Mouse (Mus musculus): Measurements from ENCODE around the gene Slc1a1. TPM values are rescaled to one million over a fixed set of nuclear protein-coding genes. Genes with fewer than 3 reads are reported as not detected.

The Slc1a1 gene
- total RNA-seq (2021), result 1 to 10 TPM; 1.1 to 2.8 TPM
- long read RNA-seq, experiment 1, transcript Slc1a1-201 (12 exons, 3,800 nt), result major isoform, 7 of 7 reads
- long read RNA-seq, experiment 1, partial matches to known transcripts, result 0 of 7 reads
- long read RNA-seq, experiment 1, other reads (novel, unspliced or antisense), result 0 of 7 reads
- long read RNA-seq, experiment 2, partial matches to known transcripts, result 0 of 4 reads
- long read RNA-seq, experiment 2, other reads (novel, unspliced or antisense), result 1 of 4 reads

- peak; percentile 56 to 65 for DNase-seq (ENCODE audit: low spot score in 2 of 2)
Measured at GRCm38 (mm10) chr19:28834798-28835499, at the start of gene Slc1a1. TSS of gene Slc1a1 (plus strand) at chr19:28835049.

GRCm38 (mm10) chr19:28790196-28790595 lies 44.7 kb upstream of the Slc1a1 start:
- no peak for DNase-seq (ENCODE audit: low spot score in 2 of 2)

GRCm38 (mm10) chr19:28793307-28793706 lies 41.5 kb upstream of the Slc1a1 start:
- no peak for DNase-seq (ENCODE audit: low spot score in 2 of 2)

GRCm38 (mm10) chr19:28796146-28796848 lies 38.6 kb upstream of the Slc1a1 start:
- DNase-seq (ENCODE audit: low spot score in 2 of 2), result no peak

DNA sequence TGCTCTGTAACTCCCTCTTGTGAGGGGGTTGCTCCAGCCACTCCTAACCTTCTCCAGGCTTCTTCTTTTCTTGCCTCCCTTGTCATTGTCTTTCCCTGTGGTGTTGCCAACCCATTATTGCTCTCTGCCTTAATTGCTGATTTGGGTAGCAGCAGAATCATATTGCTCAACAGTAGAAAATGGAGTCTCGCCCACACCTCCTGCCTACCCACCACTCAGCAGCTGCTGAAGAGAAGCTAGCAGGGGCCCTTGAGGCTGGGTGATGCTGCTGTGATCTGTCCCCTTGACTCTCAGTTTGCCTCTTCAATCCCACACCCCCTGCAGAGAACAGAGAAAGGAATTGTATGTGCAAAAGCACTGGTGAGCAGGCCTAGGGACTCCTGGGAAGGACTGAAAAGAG lies 37.9 kb upstream of the Slc1a1 start:
- no peak for DNase-seq (ENCODE audit: low spot score in 2 of 2)

- no peak for DNase-seq (ENCODE audit: low spot score in 2 of 2)
Measured at GRCm38 (mm10) chr19:28797611-28798010, 37.2 kb upstream of the Slc1a1 start.

DNA sequence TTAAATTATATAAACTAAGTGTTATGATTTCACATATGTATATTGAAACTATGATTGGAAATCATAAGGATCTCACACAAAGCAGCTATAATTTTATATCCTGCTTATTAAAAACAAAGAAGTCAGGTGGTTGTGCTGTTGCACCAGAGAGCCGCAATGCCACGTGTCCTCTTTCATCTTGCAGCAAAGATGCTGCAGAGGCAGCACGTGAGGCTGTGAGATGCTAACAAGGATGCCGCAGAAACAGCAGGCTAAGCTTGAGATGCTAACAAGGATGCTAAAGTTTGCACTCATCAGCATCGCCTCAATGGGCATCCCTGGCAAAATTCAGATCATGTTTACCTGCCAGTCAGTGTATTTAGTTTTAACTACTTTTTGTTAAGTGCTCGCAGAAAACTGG lies 34.4 kb upstream of the Slc1a1 start:
- no peak for DNase-seq (ENCODE audit: low spot score in 2 of 2)

GRCm38 (mm10) chr19:28806276-28806675 lies 28.6 kb upstream of the Slc1a1 start:
- no peak for DNase-seq (ENCODE audit: low spot score in 2 of 2)

- DNase-seq (ENCODE audit: low spot score in 2 of 2), result no peak
Measured at GRCm38 (mm10) chr19:28806821-28807496, 27.9 kb upstream of the Slc1a1 start.

DNA sequence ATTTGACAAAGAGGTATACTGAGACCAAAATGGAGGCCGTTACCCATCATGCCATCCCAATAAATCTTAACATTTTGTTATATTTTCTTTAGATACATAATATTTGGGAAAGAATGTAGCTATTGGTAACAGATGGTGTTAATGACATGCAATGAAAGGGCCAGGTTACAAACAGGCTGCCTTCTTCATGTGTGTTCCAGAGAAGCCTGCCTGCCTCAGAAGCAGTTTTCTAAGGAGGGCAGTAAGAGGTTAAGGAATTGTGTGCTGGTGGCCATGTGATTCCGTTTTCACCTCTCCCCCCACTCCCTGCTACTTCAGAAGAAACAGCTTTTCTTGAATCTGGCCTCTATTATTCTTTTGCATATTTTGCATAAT lies 27.4 kb upstream of the Slc1a1 start:
- DNase-seq (ENCODE audit: low spot score in 2 of 2), result no peak

DNA sequence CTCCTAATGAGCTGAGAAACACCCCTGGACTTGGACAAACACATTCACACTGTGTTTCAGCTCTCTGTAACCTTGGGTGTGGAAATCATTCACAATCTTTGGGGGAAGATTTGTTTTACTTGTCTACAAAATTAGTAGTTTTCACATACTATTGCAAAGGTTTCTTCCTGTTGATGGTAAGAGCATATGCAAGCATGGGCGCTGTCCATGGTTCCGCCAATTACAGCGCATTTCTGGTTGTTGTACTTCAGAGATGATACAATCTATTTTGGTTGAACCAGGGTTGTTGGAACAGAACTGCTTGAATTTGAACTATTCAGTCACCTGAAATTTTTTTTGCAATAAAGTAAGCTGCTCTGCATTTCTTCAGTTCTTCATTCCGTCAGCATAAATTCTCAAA lies 16.6 kb upstream of the Slc1a1 start:
- DNase-seq (ENCODE audit: low spot score in 2 of 2), result no peak

DNA sequence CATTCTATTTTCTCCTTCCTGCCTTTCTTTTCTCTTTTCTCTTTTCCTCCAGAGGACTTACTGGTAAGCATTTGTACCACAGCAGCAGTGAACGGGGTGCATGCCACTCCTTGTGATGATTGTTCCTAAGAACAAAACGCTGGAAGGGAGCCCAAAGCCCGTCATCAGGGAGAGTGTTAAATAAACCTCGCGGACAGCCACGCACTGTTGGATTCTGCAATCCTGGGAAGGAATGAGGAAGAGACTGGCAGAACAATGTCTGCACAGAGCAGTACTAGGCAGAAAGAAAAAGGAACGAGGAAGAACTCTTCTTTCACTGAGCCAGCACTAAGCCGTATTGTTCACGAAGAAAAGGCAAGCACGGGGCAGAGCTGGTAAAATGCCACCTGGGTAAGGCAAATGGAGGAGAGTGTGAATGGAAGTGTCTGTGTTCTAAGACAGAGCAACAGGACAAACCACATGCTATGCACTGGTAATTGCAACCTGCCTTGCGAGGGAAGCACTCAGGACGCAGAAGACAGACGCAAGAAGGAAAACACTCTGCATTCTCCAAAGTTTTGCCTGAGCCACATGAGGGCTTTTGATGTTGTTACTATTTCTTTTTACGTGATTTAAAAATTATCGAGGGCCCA lies 7.0 kb upstream of the Slc1a1 start:
- no peak for DNase-seq (ENCODE audit: low spot score in 2 of 2)

GRCm38 (mm10) chr19:28831324-28831723 lies 3.5 kb upstream of the Slc1a1 start:
- DNase-seq (ENCODE audit: low spot score in 2 of 2), result no peak

DNA sequence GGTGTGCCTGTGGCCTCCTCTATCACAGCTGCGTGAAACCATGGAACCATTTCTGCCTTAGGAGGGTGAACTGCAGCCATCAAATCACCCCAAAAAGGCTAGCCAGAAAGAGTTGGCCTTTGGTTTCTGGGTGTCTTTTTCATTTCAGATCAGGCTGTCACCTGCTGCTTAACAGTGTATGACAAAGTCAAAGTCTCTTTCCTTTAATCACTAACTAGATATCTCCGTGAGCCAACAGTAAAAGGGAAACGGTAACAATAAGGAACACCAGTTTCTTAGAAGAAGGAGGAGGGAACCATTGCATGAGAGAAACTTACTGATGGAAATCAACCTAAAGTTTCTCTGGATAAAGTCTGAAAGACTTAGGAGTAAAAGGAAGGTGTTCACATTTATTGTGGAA lies 2.2 kb upstream of the Slc1a1 start:
- no peak for DNase-seq (ENCODE audit: low spot score in 2 of 2)

- no peak for DNase-seq (ENCODE audit: low spot score in 2 of 2)
Measured at GRCm38 (mm10) chr19:28834388-28834787, 461 bp upstream of the Slc1a1 start.

- no peak for DNase-seq (ENCODE audit: low spot score in 2 of 2)
Measured at GRCm38 (mm10) chr19:28835500-28835864, 633 bp downstream of the Slc1a1 start.

GRCm38 (mm10) chr19:28836116-28836515 lies 1.3 kb downstream of the Slc1a1 start:
- no peak for DNase-seq (ENCODE audit: low spot score in 2 of 2)

- no peak for DNase-seq (ENCODE audit: low spot score in 2 of 2)
Measured at GRCm38 (mm10) chr19:28836651-28837410, 2.0 kb downstream of the Slc1a1 start.

DNA sequence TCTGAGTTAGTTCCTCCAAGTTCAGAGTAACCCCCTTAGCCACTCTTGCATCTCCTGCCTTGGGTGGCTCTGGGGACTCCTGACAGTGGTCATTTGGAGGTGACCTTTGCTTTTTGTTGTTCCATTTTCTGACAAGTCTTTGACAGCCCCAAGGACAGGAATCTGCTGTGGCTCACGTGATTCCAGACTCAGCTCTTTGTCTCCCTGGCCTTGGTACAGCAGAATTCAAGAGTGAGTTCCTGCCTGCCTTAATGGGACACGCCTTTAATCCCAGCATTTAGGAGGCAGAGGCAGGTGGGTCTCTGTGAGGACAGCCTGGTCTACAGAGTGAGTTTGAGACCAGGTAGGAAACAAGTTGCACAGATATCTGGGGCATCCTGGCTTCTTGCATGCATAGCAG lies 3.9 kb downstream of the Slc1a1 start:
- DNase-seq (ENCODE audit: low spot score in 2 of 2), result no peak

DNA sequence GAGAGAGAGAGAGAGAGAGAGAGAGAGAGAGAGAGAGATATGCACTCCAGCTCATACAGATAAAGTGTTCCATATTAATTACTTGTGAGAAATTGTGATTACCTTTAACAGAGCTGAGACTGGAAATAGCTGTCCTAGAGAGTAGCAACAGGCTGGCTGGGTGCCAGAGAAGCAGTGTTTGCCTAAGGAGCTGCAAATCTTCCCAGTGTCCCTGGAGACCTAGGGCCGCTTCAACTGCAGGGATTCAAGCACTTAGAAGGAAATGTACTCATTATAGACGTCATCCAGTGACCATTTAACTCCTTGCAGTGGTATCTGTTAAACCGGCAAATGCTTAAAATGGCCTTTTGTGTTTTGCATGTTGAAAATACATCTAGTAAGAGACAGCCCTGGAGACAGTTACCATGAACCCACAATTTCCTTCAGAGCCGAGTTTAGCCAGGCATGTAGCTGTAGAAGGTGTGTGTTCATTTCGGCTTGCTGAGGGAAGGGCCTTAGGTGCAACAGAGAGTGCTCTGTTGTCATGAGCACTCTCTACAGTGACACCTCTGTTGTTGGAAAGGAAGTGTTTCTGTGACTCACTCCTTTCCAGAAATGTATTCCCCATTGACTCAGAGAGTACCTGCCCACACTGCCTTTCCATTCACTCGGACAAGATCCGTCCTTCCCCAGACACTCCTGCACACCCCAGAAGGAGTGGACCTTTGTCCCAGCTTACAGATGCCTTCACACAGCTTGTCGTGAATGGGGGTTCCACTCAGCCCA lies 10.3 kb downstream of the Slc1a1 start:
- no peak for DNase-seq (ENCODE audit: low spot score in 2 of 2)
